Mouse (Mus musculus): ENCODE results near the gene Hp. TPM values are rescaled to one million over a fixed set of nuclear protein-coding genes. Genes with fewer than 3 reads are reported as not detected.

Gene Hp
- polyA plus RNA-seq, 1 experiment from 2014 or later: 0.93 TPM

- Histone ChIP-seq H3K4me1 (replicated peaks) (no peaks in the 10 kb centered on the region), H3K27me3 (ENCODE audit: insufficient read depth, poor library complexity, severe bottlenecking) (no peaks in the 10 kb centered on the region), H3K36me3 (peaks cover 41% of the 10 kb centered on the region), H3K9me3 (no peaks in the 10 kb centered on the region), H3K27ac (no peak overlapping the region), H3K4me3 (no peak overlapping the region)
- DNase-seq (ENCODE audit: low spot score): no peak
- 87% methylated on average over 9 of the region's 9 CpGs for WGBS
Observed at GRCm38 (mm10) chr8:109590901-109591300, 11.9 kb upstream of the Hp start.

- Histone ChIP-seq H3K9me3 (no peaks in the 10 kb centered on the region), H3K27ac (no peak overlapping the region), H3K4me1 (replicated peaks) (no peaks in the 10 kb centered on the region), H3K36me3 (peaks cover 6% of the 10 kb centered on the region), H3K27me3 (ENCODE audit: insufficient read depth, poor library complexity, severe bottlenecking) (no peaks in the 10 kb centered on the region), H3K4me3 (no peak overlapping the region)
- no peak for DNase-seq (ENCODE audit: low spot score)
- 71% methylated on average over 7 of the region's 7 CpGs for WGBS
Observed at GRCm38 (mm10) chr8:109586972-109587504, 8.1 kb upstream of the Hp start.

GRCm38 (mm10) chr8:109585652-109586051, 6.7 kb upstream of the Hp start:
- no peak overlapping the region for H3K4me3 ChIP-seq
- H3K27me3 ChIP-seq (ENCODE audit: insufficient read depth, poor library complexity, severe bottlenecking): no peaks in the 10 kb centered on the region
- H3K4me1 ChIP-seq (replicated peaks): no peaks in the 10 kb centered on the region
- H3K27ac ChIP-seq: no peak overlapping the region
- H3K9me3 ChIP-seq: no peaks in the 10 kb centered on the region
- no peak for DNase-seq (ENCODE audit: low spot score)
- H3K36me3 ChIP-seq: no peaks in the 10 kb centered on the region

GRCm38 (mm10) chr8:109584830-109585229, 5.9 kb upstream of the Hp start:
- Histone ChIP-seq H3K27me3 (ENCODE audit: insufficient read depth, poor library complexity, severe bottlenecking) (no peaks in the 10 kb centered on the region), H3K4me3 (no peak overlapping the region), H3K4me1 (replicated peaks) (no peaks in the 10 kb centered on the region), H3K36me3 (no peaks in the 10 kb centered on the region), H3K9me3 (no peaks in the 10 kb centered on the region), H3K27ac (no peak overlapping the region)
- DNase-seq (ENCODE audit: low spot score): no peak
- WGBS: 93% methylated on average over 3 of the region's 3 CpGs

- Histone ChIP-seq H3K27ac (no peak overlapping the region), H3K4me3 (no peak overlapping the region), H3K36me3 (no peaks in the 10 kb centered on the region), H3K27me3 (ENCODE audit: insufficient read depth, poor library complexity, severe bottlenecking) (no peaks in the 10 kb centered on the region), H3K4me1 (replicated peaks) (no peaks in the 10 kb centered on the region), H3K9me3 (no peaks in the 10 kb centered on the region)
- no peak for DNase-seq (ENCODE audit: low spot score)
- 86% methylated on average over 4 of the region's 4 CpGs for WGBS
Observed at GRCm38 (mm10) chr8:109584293-109584692, 5.3 kb upstream of the Hp start.

GRCm38 (mm10) chr8:109576311-109576710, 2.7 kb downstream of the Hp start:
- no peaks in the 10 kb centered on the region for H3K27me3 ChIP-seq (ENCODE audit: insufficient read depth, poor library complexity, severe bottlenecking)
- no peaks in the 10 kb centered on the region for H3K4me1 ChIP-seq (replicated peaks)
- no peak for DNase-seq (ENCODE audit: low spot score)
- H3K36me3 ChIP-seq: peaks cover 28% of the 10 kb centered on the region
- 77% methylated on average over 4 of the region's 4 CpGs for WGBS
- H3K27ac ChIP-seq: no peak overlapping the region
- H3K9me3 ChIP-seq: no peaks in the 10 kb centered on the region
- H3K4me3 ChIP-seq: no peak overlapping the region

DNA sequence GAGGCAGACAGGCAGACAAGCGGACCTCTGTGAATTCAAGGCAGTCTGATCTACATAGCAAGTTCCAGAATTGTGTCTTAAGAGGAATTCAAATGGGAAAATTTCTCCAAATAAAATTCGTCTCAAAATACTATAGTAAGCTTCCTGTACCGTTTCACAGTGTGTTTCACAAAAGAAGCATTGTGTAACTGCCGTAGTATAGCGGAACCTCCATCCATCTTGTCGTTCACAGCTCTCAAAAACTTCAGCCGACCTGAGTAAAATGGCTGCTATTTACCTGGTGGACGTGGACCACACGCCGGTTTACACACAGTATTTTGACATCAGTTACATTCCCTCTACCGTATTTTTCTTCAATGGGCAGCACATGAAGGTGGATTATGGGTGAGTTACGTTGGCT, 7.8 kb downstream of the Hp start:
- DNase-seq (ENCODE audit: low spot score): no peak
- no peaks in the 10 kb centered on the region for H3K27me3 ChIP-seq (ENCODE audit: insufficient read depth, poor library complexity, severe bottlenecking)
- H3K27ac ChIP-seq: no peak overlapping the region
- H3K36me3 ChIP-seq: peaks cover 53% of the 10 kb centered on the region
- no peaks in the 10 kb centered on the region for H3K9me3 ChIP-seq
- 89% methylated on average over 12 of the region's 12 CpGs for WGBS
- H3K4me1 ChIP-seq (replicated peaks): peaks cover 12% of the 10 kb centered on the region
- H3K4me3 ChIP-seq: no peak overlapping the region

DNA sequence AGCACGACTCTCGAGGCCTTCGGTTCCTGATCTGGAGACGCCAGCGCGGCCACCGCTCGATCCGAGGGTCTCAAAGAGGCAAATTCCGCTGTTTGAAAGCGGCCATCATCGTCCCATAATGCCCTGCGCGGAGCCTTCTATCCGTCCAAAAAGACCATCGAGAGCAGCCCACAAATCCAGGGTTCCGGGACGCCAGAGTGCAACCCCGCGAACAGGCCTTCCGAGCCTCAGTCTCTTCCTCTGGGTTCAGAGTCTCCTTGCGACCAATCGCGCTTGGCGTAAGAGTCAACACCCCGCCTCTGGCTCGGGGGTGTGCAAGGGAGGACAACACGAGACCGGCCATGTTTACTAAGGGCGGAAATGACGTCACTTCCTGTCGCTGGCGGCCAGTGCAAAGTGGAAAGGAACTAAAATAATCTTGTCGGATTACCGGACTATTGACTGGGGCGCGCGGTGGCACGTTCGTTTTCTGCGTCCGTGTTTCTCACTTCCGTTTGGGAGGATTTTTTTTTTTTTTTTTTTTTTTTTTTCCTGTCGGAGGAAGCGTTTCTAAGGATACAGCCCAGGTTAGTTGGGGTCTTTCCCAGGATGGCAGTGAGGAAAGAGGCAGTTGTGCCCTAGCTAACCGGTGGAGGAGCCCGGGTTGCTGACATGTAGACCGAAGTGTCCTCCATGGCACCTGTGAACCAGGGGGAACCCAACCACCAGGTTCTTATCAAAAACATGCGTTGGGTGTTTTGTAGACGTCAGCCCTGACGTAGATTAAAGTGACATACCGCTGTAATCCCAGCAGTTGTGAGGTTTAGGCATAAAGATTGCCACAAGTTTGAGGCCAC, 13.3 kb downstream of the Hp start, which contains the start of the genes Dhx38 and Txnl4b:
TSS of gene Dhx38 (minus strand) at position 364 of the 836 bp plus-strand sequence.
TSS of gene Txnl4b (plus strand) at position 395 of the 836 bp plus-strand sequence.
- WGBS: under 1% methylated on average over 52 of the region's 52 CpGs
- Histone ChIP-seq H3K27me3 (ENCODE audit: insufficient read depth, poor library complexity, severe bottlenecking) (no peaks in the 10 kb centered on the region), H3K4me1 (replicated peaks) (peaks cover 24% of the 10 kb centered on the region), H3K9me3 (no peaks in the 10 kb centered on the region), H3K27ac (peak within 1 kb of the TSS; percentile 93), H3K36me3 (peaks cover 43% of the 10 kb centered on the region), H3K4me3 (peak within 1 kb of the TSS; percentile 93)
- DNase-seq (ENCODE audit: low spot score): peak; percentile 97

- no peaks in the 10 kb centered on the region for H3K27me3 ChIP-seq (ENCODE audit: insufficient read depth, poor library complexity, severe bottlenecking)
- WGBS: 6% methylated on average over 10 of the region's 10 CpGs
- peaks cover 44% of the 10 kb centered on the region for H3K36me3 ChIP-seq
- no peaks in the 10 kb centered on the region for H3K9me3 ChIP-seq
- DNase-seq (ENCODE audit: low spot score): no peak
- H3K4me1 ChIP-seq (replicated peaks): peaks cover 24% of the 10 kb centered on the region
- H3K27ac ChIP-seq: peak overlapping the region; percentile 93
- peak overlapping the region; percentile 93 for H3K4me3 ChIP-seq
Observed at GRCm38 (mm10) chr8:109564766-109565165, 14.2 kb downstream of the Hp start.

DNA sequence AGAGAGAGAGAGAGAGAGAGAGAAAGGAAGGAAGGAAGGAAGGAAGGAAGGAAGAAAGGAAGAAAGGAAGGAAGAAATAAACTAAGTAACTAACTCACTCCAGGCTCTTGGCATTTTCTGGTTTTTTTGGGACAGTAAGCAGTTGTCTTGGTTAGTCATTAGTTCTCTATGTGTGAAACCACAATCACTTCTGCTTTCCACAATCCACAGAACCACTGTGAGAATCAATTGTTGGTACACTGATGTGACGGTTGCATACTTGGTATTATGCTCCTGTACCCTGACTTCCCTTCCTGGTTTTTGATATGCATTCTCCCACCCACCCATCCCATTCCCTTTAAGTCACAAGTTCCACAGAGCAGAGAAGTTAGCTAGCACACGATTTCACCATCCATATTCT, 15.1 kb downstream of the Hp start:
- Histone ChIP-seq H3K4me1 (replicated peaks) (peaks cover 24% of the 10 kb centered on the region), H3K4me3 (peak overlapping the region; percentile 93; the same call in 1 of the 2 replicates), H3K9me3 (no peaks in the 10 kb centered on the region), H3K36me3 (peaks cover 44% of the 10 kb centered on the region), H3K27ac (no peak overlapping the region), H3K27me3 (ENCODE audit: insufficient read depth, poor library complexity, severe bottlenecking) (no peaks in the 10 kb centered on the region)
- WGBS: 80% methylated on average over 2 of the region's 2 CpGs
- no peak for DNase-seq (ENCODE audit: low spot score)

- Histone ChIP-seq H3K36me3 (peaks cover 100% of the 10 kb centered on the region), H3K27ac (no peak overlapping the region), H3K4me3 (no peak overlapping the region), H3K9me3 (no peaks in the 10 kb centered on the region), H3K27me3 (ENCODE audit: insufficient read depth, poor library complexity, severe bottlenecking) (no peaks in the 10 kb centered on the region), H3K4me1 (replicated peaks) (no peaks in the 10 kb centered on the region)
- peak; percentile 31 for DNase-seq (ENCODE audit: low spot score)
- 43% methylated on average over 3 of the region's 3 CpGs for WGBS
Observed at GRCm38 (mm10) chr8:109551663-109552062, 27.3 kb downstream of the Hp start.

DNA sequence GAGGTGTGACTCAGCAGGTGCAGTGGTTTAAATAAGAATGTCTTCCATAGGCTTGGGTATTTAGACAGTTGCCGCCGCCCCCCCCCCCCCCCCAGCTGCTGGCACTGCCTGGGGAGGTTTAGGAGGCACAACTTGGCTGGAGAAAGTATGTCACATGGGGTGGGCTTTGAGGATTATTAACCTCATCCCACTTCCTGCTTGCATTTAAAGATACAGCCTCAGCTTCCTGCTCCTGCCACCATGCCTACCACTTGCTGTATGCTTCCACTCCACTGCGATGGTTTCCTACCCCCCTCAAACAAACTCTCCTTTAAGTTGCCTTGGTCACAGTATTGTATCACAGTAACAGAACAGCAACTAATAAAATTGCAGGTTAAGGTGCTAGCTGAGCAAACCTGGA, 34.9 kb downstream of the Hp start:
- 0 out of 2 replicates have a peak, but pooled peaks cover 3% of the 10 kb centered on the region for H3K4me1 ChIP-seq (replicated peaks)
- no peaks in the 10 kb centered on the region for H3K27me3 ChIP-seq (ENCODE audit: insufficient read depth, poor library complexity, severe bottlenecking)
- H3K4me3 ChIP-seq: no peak overlapping the region
- peaks cover 37% of the 10 kb centered on the region for H3K36me3 ChIP-seq
- no peak for DNase-seq (ENCODE audit: low spot score)
- WGBS: 56% methylated on average over 3 of the region's 3 CpGs
- no peak overlapping the region for H3K27ac ChIP-seq
- peaks cover 3% of the 10 kb centered on the region; the same call in 1 of the 2 replicates for H3K9me3 ChIP-seq

DNA sequence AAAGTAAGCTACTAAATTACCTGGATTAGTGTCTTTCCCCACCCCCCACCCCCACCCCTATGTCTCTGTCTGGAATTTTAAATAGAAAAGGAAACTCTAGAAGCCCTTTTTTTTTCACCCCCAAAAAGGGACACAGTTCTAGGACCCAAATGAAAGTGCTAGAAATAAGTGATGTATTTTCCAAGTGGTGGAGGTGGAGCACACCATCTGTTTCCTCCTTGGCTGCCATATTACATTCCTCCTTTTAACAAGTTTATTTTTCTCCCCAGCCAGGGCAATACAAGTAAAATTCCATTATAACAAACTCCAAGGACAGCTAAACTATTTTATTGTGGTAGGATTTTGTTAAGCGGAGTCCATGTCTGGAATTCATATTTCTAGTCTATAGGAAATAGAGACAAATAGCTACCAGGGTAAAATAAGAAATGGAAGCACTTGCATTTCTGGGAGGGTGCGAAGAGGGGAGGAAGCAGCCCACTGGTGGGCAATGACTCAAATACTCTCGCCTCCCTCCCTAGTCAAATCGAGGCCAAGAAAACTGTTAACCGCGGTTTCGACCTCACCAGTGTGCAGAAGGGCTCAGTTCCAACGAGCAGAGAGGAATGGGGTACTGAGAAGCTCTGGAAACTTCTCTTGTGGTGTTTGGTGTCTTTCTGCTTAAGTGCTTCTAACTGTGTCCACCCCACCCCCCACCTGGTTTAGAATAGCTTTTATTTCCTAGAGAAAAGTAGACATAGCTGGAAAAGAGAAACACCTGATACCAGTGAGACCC, 36.0 kb downstream of the Hp start:
- 84% methylated on average over 8 of the region's 8 CpGs for WGBS
- no peak for DNase-seq (ENCODE audit: low spot score)

More for the DNA sequence above, 36.0 kb downstream of the Hp start:
- Histone ChIP-seq H3K27me3 (ENCODE audit: insufficient read depth, poor library complexity, severe bottlenecking) (no peaks in the 10 kb centered on the region), H3K4me3 (no peak overlapping the region), H3K27ac (no peak overlapping the region), H3K9me3 (peaks cover 3% of the 10 kb centered on the region; the same call in 1 of the 2 replicates), H3K4me1 (replicated peaks) (0 out of 2 replicates have a peak, but pooled peaks cover 3% of the 10 kb centered on the region), H3K36me3 (peaks cover 26% of the 10 kb centered on the region)
